Mouse (Mus musculus): ENCODE results near the gene Rere.

DNA sequence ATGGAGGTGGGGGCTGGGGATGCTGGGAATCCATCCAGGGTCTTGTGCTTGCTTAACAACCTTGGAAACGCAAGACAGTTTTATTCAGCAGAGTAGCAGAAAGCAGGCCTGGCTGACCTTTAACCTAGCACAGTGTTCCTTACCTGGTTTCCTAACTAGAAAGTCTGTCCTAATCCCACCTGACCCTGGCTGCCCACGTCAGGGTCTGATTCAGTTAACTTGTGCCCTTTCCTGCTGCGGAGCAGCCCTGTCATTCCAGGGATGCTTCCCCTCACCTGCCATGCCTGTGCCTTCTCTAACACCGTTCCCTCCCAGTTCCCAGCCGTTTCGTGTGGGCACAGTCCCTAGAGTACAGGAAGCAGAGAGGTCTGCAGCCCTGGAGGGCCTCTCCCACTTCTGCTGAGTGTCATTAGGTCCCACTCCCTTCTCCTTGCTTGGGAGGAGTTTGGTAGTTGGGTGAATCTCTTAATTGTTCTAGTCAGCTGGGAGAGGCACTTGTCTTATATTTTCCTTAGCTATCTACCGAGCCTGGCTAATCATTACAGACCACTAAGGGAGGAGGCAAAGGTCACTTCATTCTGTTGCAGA lies 290.8 kb downstream of the Rere start:
- TF ChIP-seq CTCF (IDR thresholded peaks at IDR 0.05; ENCODE audit: control insufficient read depth, insufficient read depth, insufficient replicate concordance, low read depth, low read length): no peak
- TF ChIP-seq POLR2A (IDR thresholded peaks at IDR 0.05; ENCODE audit: control insufficient read depth, low read depth, low read length): no peak
